Mouse (Mus musculus): ENCODE data around the gene Olfr203. TPM values are rescaled to one million over a fixed set of nuclear protein-coding genes. Genes with fewer than 3 reads are reported as not detected.
"Not testable (repeated sequence)": the region's sequence is repeated elsewhere in the genome, so short reads cannot be mapped to it uniquely, and the experiment has no call there.

The Olfr203 gene
- total RNA-seq (2021) = not detected
- long read RNA-seq, experiment 1 = 0 reads
- long read RNA-seq, experiment 2 = 0 reads

- no peak for DNase-seq (ENCODE audit: low spot score in 2 of 2)
Measured at GRCm38 (mm10) chr16:59298581-59298980, at the start of gene Olfr203. Gene Olfr203 (plus strand): TSS chr16:59298881.

- DNase-seq (ENCODE audit: low spot score in 2 of 2) = no peak
Measured at GRCm38 (mm10) chr16:59249684-59250083, 49.0 kb upstream of the Olfr203 start.

GRCm38 (mm10) chr16:59269097-59269496 is 29.6 kb upstream of the Olfr203 start:
- DNase-seq (ENCODE audit: low spot score in 2 of 2) = not testable (repeated sequence)

- not testable (repeated sequence) for DNase-seq (ENCODE audit: low spot score in 2 of 2)
Measured at GRCm38 (mm10) chr16:59272532-59272931, 26.1 kb upstream of the Olfr203 start, which contains the start of gene Olfr201. Gene Olfr201 (minus strand): TSS chr16:59272632.

- no peak for DNase-seq (ENCODE audit: low spot score in 2 of 2)
Measured at GRCm38 (mm10) chr16:59280542-59280941, 18.1 kb upstream of the Olfr203 start.

GRCm38 (mm10) chr16:59283476-59283875 is 15.2 kb upstream of the Olfr203 start:
- no peak for DNase-seq (ENCODE audit: low spot score in 2 of 2)

- DNase-seq (ENCODE audit: low spot score in 2 of 2) = no peak
Measured at GRCm38 (mm10) chr16:59286693-59287092, 12.0 kb upstream of the Olfr203 start, which contains the start of gene Olfr202. Gene Olfr202 (minus strand): TSS chr16:59286793.

- DNase-seq (ENCODE audit: low spot score in 2 of 2) = not testable (repeated sequence)
Measured at GRCm38 (mm10) chr16:59287576-59287975, 11.1 kb upstream of the Olfr203 start.

GRCm38 (mm10) chr16:59318148-59318547 is 19.5 kb downstream of the Olfr203 start, which contains the start of gene Olfr204:
Gene Olfr204 (minus strand): TSS chr16:59318248.
- DNase-seq (ENCODE audit: low spot score in 2 of 2) = no peak

GRCm38 (mm10) chr16:59323262-59323661 is 24.6 kb downstream of the Olfr203 start:
- DNase-seq (ENCODE audit: low spot score in 2 of 2) = not testable (repeated sequence)

GRCm38 (mm10) chr16:59331038-59331437 is 32.4 kb downstream of the Olfr203 start, which contains the start of gene Olfr205:
Gene Olfr205 (minus strand): TSS chr16:59331138.
- no peak for DNase-seq (ENCODE audit: low spot score in 2 of 2)

- no peak for DNase-seq (ENCODE audit: low spot score in 2 of 2)
Measured at GRCm38 (mm10) chr16:59349146-59349545, 50.5 kb downstream of the Olfr203 start, which contains the start of gene Olfr206. Gene Olfr206 (minus strand): TSS chr16:59349246.

Other genes starting within 250 kb of the Olfr203 start
- gene Olfr190, start 220.9 kb upstream of the Olfr203 start, total RNA-seq (2021) = not detected
- not detected for gene Olfr191, start 209.1 kb upstream of the Olfr203 start, total RNA-seq (2021)
- gene Olfr193, start 187.0 kb upstream of the Olfr203 start, total RNA-seq (2021) = not detected
- not detected for gene Olfr194, start 177.8 kb upstream of the Olfr203 start, total RNA-seq (2021)
- not detected for gene Olfr195, start 151.8 kb upstream of the Olfr203 start, total RNA-seq (2021)
- not detected for gene Olfr196, start 128.4 kb upstream of the Olfr203 start, total RNA-seq (2021)
- gene Olfr198, start 95.3 kb upstream of the Olfr203 start, total RNA-seq (2021) = not detected
- not detected for gene Olfr199, start 79.1 kb upstream of the Olfr203 start, total RNA-seq (2021)
- not detected for gene Olfr201, start 26.2 kb upstream of the Olfr203 start, total RNA-seq (2021)
- gene Olfr202, start 12.1 kb upstream of the Olfr203 start, total RNA-seq (2021) = not detected
- gene Olfr204, start 19.4 kb downstream of the Olfr203 start, total RNA-seq (2021) = not detected
- gene Olfr205, start 32.3 kb downstream of the Olfr203 start, total RNA-seq (2021) = not detected
- not detected for gene Olfr206, start 50.4 kb downstream of the Olfr203 start, total RNA-seq (2021)
- gene Olfr209, start 65.1 kb downstream of the Olfr203 start, total RNA-seq (2021) = not detected
- not detected for gene Gabrr3, start 108.5 kb downstream of the Olfr203 start, total RNA-seq (2021)
- gene Riox2, start 172.9 kb downstream of the Olfr203 start, total RNA-seq (2021) = 10 to 100 TPM; 10.3 to 10.8 TPM